Mouse (Mus musculus) limb, embryonic 11.5 days (tissue): ENCODE measurements around the gene Hist1h3h. TPM values are rescaled to one million over a fixed set of nuclear protein-coding genes. Genes with fewer than 3 reads are reported as not detected.
"Not testable (repeated sequence)": the region's sequence is repeated elsewhere in the genome, so short reads cannot be mapped to it uniquely, and the experiment has no call there.

Experiments used
- ATAC-seq: fragments of 200-750 bp; cut with Nextera tagmentation; 2 replicates; pipeline ENCODE4 v1.8.0; 2017; ENCODE audit warnings: low read depth; ENCODE audit not compliant: insufficient number of reproducible peaks, low FRiP score, low TSS enrichment
- DNase-seq: peaks from one replicate; pipeline ENCODE4 v3.0.0-alpha.2; 2015; ENCODE audit warnings: low spot score
- H3K27ac ChIP-seq: fragments of 300-500 bp; sonication (generic); replicated peaks from 2 replicates; pipeline ENCODE4 v1.5.1; 2014; ENCODE audit warnings: low read depth, mild to moderate bottlenecking, low read length
- H3K27me3 ChIP-seq: fragments of 300-500 bp; sonication (generic); 2 replicates; pipeline ENCODE4 v1.6.1; 2014; ENCODE audit warnings: mild to moderate bottlenecking, low read length, mixed read lengths; ENCODE audit not compliant: control insufficient read depth, insufficient read depth
- H3K36me3 ChIP-seq: fragments of 300-500 bp; sonication (generic); 2 replicates; pipeline ENCODE4 v1.6.1; 2014; ENCODE audit warnings: mild to moderate bottlenecking, low read length, moderate library complexity, mixed read lengths; ENCODE audit not compliant: control insufficient read depth, insufficient read depth
- H3K4me1 ChIP-seq: fragments of 300-500 bp; sonication (generic); 2 replicates; pipeline ENCODE4 v1.6.1; 2014; ENCODE audit warnings: low read length, mixed read lengths; ENCODE audit not compliant: control insufficient read depth, insufficient read depth
- H3K4me2 ChIP-seq: fragments of 300-500 bp; sonication (generic); 2 replicates; pipeline ENCODE4 v1.6.1; 2014; ENCODE audit warnings: low read depth, mild to moderate bottlenecking, moderate library complexity; ENCODE audit not compliant: severe bottlenecking
- H3K4me3 ChIP-seq: fragments of 300-500 bp; sonication (generic); 2 replicates; pipeline ENCODE4 v1.5.1; 2014; ENCODE audit warnings: low read depth, low read length
- H3K9ac ChIP-seq: fragments of 300-500 bp; sonication (generic); 2 replicates; pipeline ENCODE4 v1.6.1; 2014; ENCODE audit warnings: mild to moderate bottlenecking, low read length
- H3K9me3 ChIP-seq: fragments of 300-500 bp; sonication (generic); 2 replicates; pipeline ENCODE4 v1.6.1; 2016; ENCODE audit warnings: low read length; ENCODE audit not compliant: control insufficient read depth
- WGBS: fragments of 180-500 bp; shearing (Covaris S2); extraction: QIAGEN DNeasy Blood & Tissue Kit; methylation state at CpG from one replicate; pipeline ENCODE4 v1.1.7; 2014; 5-methylcytosine and 5-hydroxymethylcytosine counted together
- polyA plus RNA-seq: library from polyadenylated mRNA; unstranded; fragments of >200 nt; fragmentation: Nextera tagmentation; extraction: Ambion mirVana; gene quantifications from 2 replicates; pipeline ENCODE4 v1.2.1, GENCODE M21; 2014

Gene Hist1h3h
- polyA plus RNA-seq, 1 experiment from 2014 or later, result 15.5 TPM

DNA sequence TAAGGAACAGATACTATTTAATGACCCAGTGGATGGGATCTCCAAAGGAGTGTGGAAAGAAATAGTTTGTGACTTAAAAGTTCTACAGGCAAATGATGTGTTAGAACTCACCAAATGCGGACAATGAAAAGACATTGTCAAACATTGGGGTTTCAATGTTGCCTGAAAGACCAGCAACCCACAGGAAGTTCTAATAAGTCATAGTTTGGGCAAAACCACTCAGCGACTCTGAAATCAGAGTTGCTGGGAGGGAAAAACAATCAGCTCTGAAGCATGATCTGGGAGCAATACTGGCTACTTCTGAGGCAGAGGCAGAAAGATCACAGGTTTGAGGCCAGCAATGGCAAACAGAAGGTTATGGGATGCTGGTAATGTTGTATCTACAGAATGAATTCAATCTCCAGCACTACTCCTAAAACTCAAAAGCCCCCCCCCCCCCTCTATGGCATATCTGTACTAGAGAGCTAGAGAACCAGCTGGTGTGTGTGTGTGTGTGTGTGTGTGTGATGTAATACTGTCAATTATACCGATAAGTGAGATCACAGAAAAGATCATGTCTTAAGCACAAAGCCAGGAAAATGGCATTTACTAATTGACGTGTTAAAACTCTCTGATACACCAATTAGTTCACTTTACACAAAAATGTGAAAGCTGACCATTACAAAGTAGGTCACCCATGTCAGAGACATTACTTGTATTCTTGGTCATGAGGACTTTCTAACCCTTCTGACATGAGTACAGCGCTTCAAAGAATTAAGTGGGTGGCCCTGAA lies 32.1 kb downstream of the Hist1h3h start:
- ATAC-seq (no peak), DNase-seq (peak; percentile 67)
- H3K27me3 ChIP-seq, result no peaks in the 10 kb centered on the region
- WGBS, result 5% methylated on average over 5 of the region's 5 CpGs
- H3K9ac ChIP-seq, result peak overlapping the region; percentile 76
- H3K9me3 ChIP-seq, result no peaks in the 10 kb centered on the region
- no peaks in the 10 kb centered on the region for H3K4me1 ChIP-seq
- H3K27ac ChIP-seq, result peak overlapping the region; percentile 98
- peak overlapping the region; percentile 83 for H3K4me2 ChIP-seq
- no peaks in the 10 kb centered on the region for H3K36me3 ChIP-seq
- H3K4me3 ChIP-seq, result peak overlapping the region; percentile 56

DNA sequence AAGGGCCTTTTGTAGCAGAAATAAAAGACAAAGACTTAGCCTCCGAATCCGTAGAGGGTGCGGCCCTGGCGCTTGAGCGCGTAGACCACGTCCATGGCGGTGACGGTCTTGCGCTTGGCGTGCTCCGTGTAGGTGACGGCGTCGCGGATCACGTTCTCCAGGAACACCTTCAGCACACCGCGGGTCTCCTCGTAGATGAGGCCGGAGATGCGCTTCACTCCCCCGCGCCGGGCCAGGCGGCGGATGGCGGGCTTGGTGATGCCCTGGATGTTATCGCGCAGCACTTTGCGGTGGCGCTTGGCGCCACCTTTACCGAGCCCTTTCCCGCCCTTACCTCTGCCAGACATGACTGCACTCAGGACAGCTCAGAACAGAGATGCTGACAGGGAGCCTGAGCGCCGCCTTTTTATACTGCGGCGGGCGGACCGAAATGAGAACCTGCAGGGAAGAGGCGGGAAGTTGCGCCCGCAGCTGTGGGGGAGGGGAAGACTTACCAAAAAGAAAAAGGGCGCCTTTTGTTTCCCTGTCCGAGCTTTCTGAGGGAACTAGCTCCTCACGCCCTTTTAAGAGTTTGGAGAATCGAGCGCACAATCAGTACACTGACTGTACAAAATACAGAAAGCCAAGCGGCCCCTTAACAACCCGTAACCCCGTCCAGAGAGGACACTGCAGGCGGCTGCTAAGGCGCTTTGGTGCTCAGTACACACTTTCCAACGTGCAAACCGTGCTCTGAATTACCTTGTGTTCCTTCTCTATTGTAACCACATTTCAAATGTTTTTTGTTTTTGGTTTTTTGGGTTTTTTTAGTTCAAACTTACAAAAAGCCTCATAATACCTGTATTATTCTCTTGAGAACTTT lies 32.9 kb downstream of the Hist1h3h start, which contains the start of gene Hist1h4k:
TSS of gene Hist1h4k (minus strand) at position 347 of the 859 bp plus-strand sequence.
- DNase-seq (peak; percentile 99), ATAC-seq (peak; percentile 88)
- Histone ChIP-seq H3K4me3 (peak within 1 kb of the TSS; percentile 56), H3K9ac (peak within 1 kb of the TSS; percentile 76), H3K4me2 (peak within 1 kb of the TSS; percentile 83), H3K27ac (peak within 1 kb of the TSS; percentile 98)
- under 1% methylated on average over 41 of the region's 56 CpGs for WGBS
- not testable (repeated sequence) for H3K4me1 ChIP-seq, H3K9me3 ChIP-seq, H3K36me3 ChIP-seq, H3K27me3 ChIP-seq

GRCm38 (mm10) chr13:21751417-21751816 lies 34.0 kb downstream of the Hist1h3h start:
- no peak for ATAC-seq
- no peak overlapping the region for H3K4me3 ChIP-seq

GRCm38 (mm10) chr13:21751827-21752226 lies 34.4 kb downstream of the Hist1h3h start:
- peak; percentile 23 for DNase-seq
- no peaks in the 10 kb centered on the region for H3K27me3 ChIP-seq
- H3K36me3 ChIP-seq, result no peaks in the 10 kb centered on the region
- no peak for ATAC-seq
- no peaks in the 10 kb centered on the region for H3K4me1 ChIP-seq
- peak overlapping the region; percentile 92; the same call in 1 of the 2 replicates for H3K27ac ChIP-seq
- no peaks in the 10 kb centered on the region for H3K9me3 ChIP-seq
- WGBS, result 89% methylated on average over 3 of the region's 3 CpGs
- no peak overlapping the region for H3K9ac ChIP-seq
- H3K4me2 ChIP-seq, result no peak overlapping the region
- H3K4me3 ChIP-seq, result no peak overlapping the region

More at GRCm38 (mm10) chr13:21751417-21751816, 34.0 kb downstream of the Hist1h3h start:
- Histone ChIP-seq H3K4me2 (no peak overlapping the region), H3K9ac (no peak overlapping the region), H3K36me3 (no peaks in the 10 kb centered on the region), H3K27ac (peak overlapping the region; percentile 53), H3K4me1 (no peaks in the 10 kb centered on the region), H3K27me3 (no peaks in the 10 kb centered on the region), H3K9me3 (no peaks in the 10 kb centered on the region)
- DNase-seq, result no peak

- H3K27me3 ChIP-seq, result no peaks in the 10 kb centered on the region
- peak overlapping the region; percentile 55; the same call in 1 of the 2 replicates for H3K4me2 ChIP-seq
- ATAC-seq (no peak), DNase-seq (peak; percentile 55)
- no peaks in the 10 kb centered on the region for H3K4me1 ChIP-seq
- H3K36me3 ChIP-seq, result no peaks in the 10 kb centered on the region
- H3K9ac ChIP-seq, result no peak overlapping the region
- no peak overlapping the region for H3K4me3 ChIP-seq
- 45% methylated on average over 3 of the region's 3 CpGs for WGBS
- H3K27ac ChIP-seq, result peak overlapping the region; percentile 92
- no peaks in the 10 kb centered on the region for H3K9me3 ChIP-seq
Observed at GRCm38 (mm10) chr13:21752356-21752755, 34.9 kb downstream of the Hist1h3h start.

- 5% methylated on average over 10 of the region's 10 CpGs for WGBS
- H3K36me3 ChIP-seq, result no peaks in the 10 kb centered on the region
- H3K4me1 ChIP-seq, result no peaks in the 10 kb centered on the region
- H3K27me3 ChIP-seq, result no peaks in the 10 kb centered on the region
- H3K9me3 ChIP-seq, result no peaks in the 10 kb centered on the region
- peak overlapping the region; percentile 67 for H3K9ac ChIP-seq
- H3K27ac ChIP-seq, result peak overlapping the region; percentile 92
- DNase-seq (no peak), ATAC-seq (no peak)
- H3K4me2 ChIP-seq, result peak overlapping the region; percentile 55
- peak overlapping the region; percentile 35 for H3K4me3 ChIP-seq
Observed at GRCm38 (mm10) chr13:21753051-21753523, 35.6 kb downstream of the Hist1h3h start.

- Histone ChIP-seq H3K9ac (peak within 1 kb of the TSS; percentile 67), H3K4me2 (peak within 1 kb of the TSS; percentile 55), H3K4me3 (peak within 1 kb of the TSS; percentile 35), H3K27ac (peak within 1 kb of the TSS; percentile 92)
- H3K36me3 ChIP-seq, H3K27me3 ChIP-seq, H3K9me3 ChIP-seq, H3K4me1 ChIP-seq: not testable (repeated sequence)
- under 1% methylated on average over 40 of the region's 50 CpGs for WGBS
- ATAC-seq (peak; percentile 92), DNase-seq (peak; percentile 82)
Observed at GRCm38 (mm10) chr13:21753524-21754285, 36.2 kb downstream of the Hist1h3h start, which contains the start of the genes Hist1h2ak and Hist1h2bn. TSS of gene Hist1h2ak (minus strand) at chr13:21753827. TSS of gene Hist1h2bn (plus strand) at chr13:21754123.
